Mouse (Mus musculus): Measurements from ENCODE around the gene Polr1a. TPM values are rescaled to one million over a fixed set of nuclear protein-coding genes. Genes with fewer than 3 reads are reported as not detected.

Gene Polr1a
- 41.6 TPM in 2 replicates for polyA plus RNA-seq (2016; fragmentation: Nextera tagmentation; extraction: Ambion mirVana)

DNA sequence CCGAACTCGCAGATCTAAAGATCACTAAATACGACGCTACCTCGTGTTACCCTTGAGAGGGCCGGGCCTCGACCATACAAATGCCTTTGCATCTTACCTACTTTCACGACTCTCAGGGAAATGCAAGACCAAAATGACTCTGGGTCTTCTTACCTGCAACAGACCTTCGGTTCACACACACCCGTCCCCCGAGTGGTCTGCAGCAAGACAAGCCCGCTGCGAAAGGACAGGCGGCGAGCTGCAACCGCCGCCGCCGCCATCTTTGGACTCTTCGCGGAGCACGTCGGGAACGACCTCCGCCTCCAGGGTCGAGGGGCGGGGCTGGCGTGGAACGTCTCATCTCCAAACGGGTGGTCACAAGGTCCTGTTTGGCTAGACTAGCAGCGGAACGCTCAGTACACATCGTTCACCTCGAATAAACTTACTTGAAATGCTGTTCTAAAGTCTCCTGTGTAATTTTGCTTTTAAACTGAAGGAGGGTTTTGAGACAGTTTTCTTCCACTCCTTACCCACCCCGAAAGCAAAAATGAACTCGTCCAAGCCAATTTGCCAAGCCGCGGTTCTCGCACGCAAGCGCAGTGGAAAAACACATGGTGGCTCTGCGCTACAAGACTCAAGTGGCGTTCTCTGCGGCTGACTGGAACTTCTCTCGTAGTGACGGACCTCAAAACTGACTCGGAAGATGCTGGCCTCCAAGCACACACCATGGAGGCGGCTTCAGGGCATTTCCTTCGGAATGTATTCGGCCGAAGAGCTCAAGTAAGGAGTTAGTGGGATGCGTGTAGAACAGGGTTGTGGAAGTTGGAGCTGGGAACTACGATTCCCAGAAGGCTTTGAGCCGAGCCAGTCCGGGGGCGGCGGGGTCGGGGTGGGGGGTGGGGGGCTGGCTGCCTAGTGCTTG lies at the start of gene Polr1a, which contains the start of gene Ptcd3:
Gene Polr1a, plus strand, starts transcription at position 573 of the 901 bp plus-strand sequence.
Gene Ptcd3, minus strand, starts transcription at position 270 of the 901 bp plus-strand sequence.
- peak; percentile 85 for ATAC-seq (ENCODE audit: insufficient number of reproducible peaks, insufficient read depth, low FRiP score, low TSS enrichment, low read depth)
- H3K4me3 ChIP-seq (replicated peaks), result peak within 1 kb of the TSS; percentile 70
- peaks cover 9% of the 10 kb centered on the region for H3K4me1 ChIP-seq (replicated peaks)
- peak within 1 kb of the TSS; percentile 76 for H3K27ac ChIP-seq
- WGBS, result under 1% methylated on average over 58 of the region's 58 CpGs
- no peaks in the 10 kb centered on the region for H3K27me3 ChIP-seq
- peak within 1 kb of the TSS; percentile 66 for H3K9ac ChIP-seq (replicated peaks)
- H3K9me3 ChIP-seq, result no peaks in the 10 kb centered on the region
- H3K36me3 ChIP-seq, result peaks cover 36% of the 10 kb centered on the region
- peak within 1 kb of the TSS; percentile 88 for H3K4me2 ChIP-seq

DNA sequence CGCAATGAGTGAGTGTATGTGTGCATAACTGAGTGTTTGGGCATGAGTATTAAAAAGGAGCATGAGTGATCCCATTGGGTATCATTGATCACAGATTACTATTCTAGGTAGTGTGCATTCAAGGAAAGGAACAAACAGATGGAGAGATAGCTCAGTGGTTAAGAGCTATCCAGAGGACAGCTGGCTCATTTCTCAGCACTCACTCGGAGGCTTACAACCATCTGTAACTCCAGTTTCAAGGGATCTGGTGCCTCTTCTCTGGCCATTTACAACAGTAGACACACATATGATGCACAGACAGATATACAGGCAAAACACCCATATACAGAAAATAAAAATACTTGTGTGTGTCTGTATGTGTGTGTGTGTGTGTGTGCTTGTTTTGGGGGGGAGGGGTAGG lies 41.1 kb upstream of the Polr1a start:
- no peak overlapping the region for H3K4me2 ChIP-seq
- H3K4me1 ChIP-seq (replicated peaks), result no peaks in the 10 kb centered on the region
- no peaks in the 10 kb centered on the region for H3K27me3 ChIP-seq
- H3K9me3 ChIP-seq, result no peaks in the 10 kb centered on the region
- no peak overlapping the region for H3K9ac ChIP-seq (replicated peaks)
- no peak overlapping the region for H3K4me3 ChIP-seq (replicated peaks)
- no peak for ATAC-seq (ENCODE audit: insufficient number of reproducible peaks, insufficient read depth, low FRiP score, low TSS enrichment, low read depth)
- peaks cover 83% of the 10 kb centered on the region for H3K36me3 ChIP-seq
- 96% methylated on average over 2 of the region's 2 CpGs for WGBS
- H3K27ac ChIP-seq, result no peak overlapping the region

GRCm38 (mm10) chr6:71868809-71869208 lies 40.0 kb upstream of the Polr1a start:
- Histone ChIP-seq H3K36me3 (peaks cover 83% of the 10 kb centered on the region), H3K4me3 (replicated peaks) (no peak overlapping the region), H3K4me1 (replicated peaks) (no peaks in the 10 kb centered on the region), H3K9me3 (no peaks in the 10 kb centered on the region), H3K9ac (replicated peaks) (no peak overlapping the region), H3K27ac (no peak overlapping the region), H3K4me2 (no peak overlapping the region), H3K27me3 (no peaks in the 10 kb centered on the region)
- WGBS, result 95% methylated on average over 1 of the region's 1 CpGs
- ATAC-seq (ENCODE audit: insufficient number of reproducible peaks, insufficient read depth, low FRiP score, low TSS enrichment, low read depth), result no peak

GRCm38 (mm10) chr6:71871396-71871795 lies 37.5 kb upstream of the Polr1a start:
- Histone ChIP-seq H3K9ac (replicated peaks) (no peak overlapping the region), H3K36me3 (peaks cover 89% of the 10 kb centered on the region)
- 95% methylated on average over 9 of the region's 9 CpGs for WGBS

DNA sequence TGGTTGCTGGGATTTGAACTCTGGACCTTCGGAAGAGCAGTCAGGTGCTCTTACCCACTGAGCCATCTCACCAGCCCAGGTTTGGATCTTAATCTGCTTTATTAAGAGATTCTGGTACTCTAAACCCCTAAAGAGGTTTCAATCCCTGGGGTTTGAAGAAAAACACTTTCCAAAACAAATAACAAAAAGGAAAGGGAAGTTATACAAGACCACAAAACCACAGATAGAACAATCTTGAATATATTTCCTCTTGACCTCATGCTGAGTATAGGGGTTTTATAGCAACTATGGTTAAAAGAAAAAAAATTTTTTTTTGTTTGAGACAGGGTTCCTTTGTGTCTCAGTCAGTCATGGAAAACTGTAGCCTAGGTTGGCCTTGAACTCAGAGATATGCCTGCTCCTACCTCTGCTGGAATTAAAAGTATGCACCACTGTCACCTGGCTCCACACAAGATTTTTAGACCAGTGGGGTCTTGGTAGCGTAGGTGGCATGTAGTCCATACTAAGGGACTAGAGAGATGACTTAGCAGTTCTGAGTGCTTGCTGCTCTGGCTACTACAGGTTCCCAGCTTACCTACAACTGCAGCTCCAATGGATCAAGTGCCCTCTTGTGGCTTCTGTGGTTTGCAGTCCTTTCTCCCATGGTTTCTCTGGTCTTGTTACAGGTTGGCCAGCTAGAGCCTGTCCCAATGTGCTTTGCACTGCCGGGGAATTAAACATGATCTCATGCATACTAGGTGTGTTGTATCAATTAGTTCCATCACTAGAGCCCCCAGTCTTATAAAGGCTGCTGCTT lies 30.7 kb upstream of the Polr1a start:
- H3K4me3 ChIP-seq (replicated peaks), result no peak overlapping the region
- H3K9me3 ChIP-seq, result no peaks in the 10 kb centered on the region
- H3K9ac ChIP-seq (replicated peaks), result no peak overlapping the region
- ATAC-seq (ENCODE audit: insufficient number of reproducible peaks, insufficient read depth, low FRiP score, low TSS enrichment, low read depth), result no peak
- H3K27me3 ChIP-seq, result no peaks in the 10 kb centered on the region
- peaks cover 92% of the 10 kb centered on the region for H3K36me3 ChIP-seq
- 93% methylated on average over 3 of the region's 3 CpGs for WGBS
- H3K4me1 ChIP-seq (replicated peaks), result no peaks in the 10 kb centered on the region
- no peak overlapping the region for H3K27ac ChIP-seq
- no peak overlapping the region for H3K4me2 ChIP-seq

More at GRCm38 (mm10) chr6:71871396-71871795, 37.5 kb upstream of the Polr1a start:
- Histone ChIP-seq H3K4me2 (no peak overlapping the region), H3K27me3 (no peaks in the 10 kb centered on the region), H3K27ac (no peak overlapping the region), H3K4me3 (replicated peaks) (no peak overlapping the region), H3K9me3 (no peaks in the 10 kb centered on the region), H3K4me1 (replicated peaks) (no peaks in the 10 kb centered on the region)
- ATAC-seq (ENCODE audit: insufficient number of reproducible peaks, insufficient read depth, low FRiP score, low TSS enrichment, low read depth), result no peak

DNA sequence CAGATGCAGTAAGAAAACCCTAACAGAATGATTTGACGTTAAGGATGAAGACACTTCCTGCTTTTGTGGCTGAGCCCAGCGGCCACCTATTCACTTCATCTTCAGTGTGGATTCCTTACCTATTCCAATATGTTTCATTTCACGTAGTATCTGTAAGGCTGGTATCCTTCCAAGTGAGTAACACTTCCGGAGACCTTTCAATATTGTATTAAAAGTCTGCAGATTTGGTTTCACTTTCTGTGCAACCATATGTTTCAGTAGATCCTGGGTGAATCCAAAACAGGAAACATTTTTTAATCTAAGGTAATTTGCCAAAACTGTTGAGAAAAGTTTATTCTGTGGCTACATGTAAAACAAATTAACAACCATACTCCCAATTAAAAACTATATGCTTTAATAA lies 15.6 kb upstream of the Polr1a start:
- Histone ChIP-seq H3K9ac (replicated peaks) (no peak overlapping the region), H3K9me3 (no peaks in the 10 kb centered on the region), H3K4me1 (replicated peaks) (no peaks in the 10 kb centered on the region), H3K27ac (no peak overlapping the region), H3K4me3 (replicated peaks) (no peak overlapping the region), H3K36me3 (peaks cover 97% of the 10 kb centered on the region), H3K4me2 (no peak overlapping the region), H3K27me3 (no peaks in the 10 kb centered on the region)
- WGBS, result 95% methylated on average over 4 of the region's 4 CpGs
- no peak for ATAC-seq (ENCODE audit: insufficient number of reproducible peaks, insufficient read depth, low FRiP score, low TSS enrichment, low read depth)

- Histone ChIP-seq H3K27me3 (no peaks in the 10 kb centered on the region), H3K36me3 (peaks cover 38% of the 10 kb centered on the region), H3K4me2 (peak overlapping the region; percentile 88), H3K9ac (replicated peaks) (peak overlapping the region; percentile 66), H3K4me1 (replicated peaks) (peaks cover 9% of the 10 kb centered on the region), H3K4me3 (replicated peaks) (peak overlapping the region; percentile 70), H3K27ac (no peak overlapping the region), H3K9me3 (no peaks in the 10 kb centered on the region)
- WGBS, result 4% methylated on average over 4 of the region's 4 CpGs
- ATAC-seq (ENCODE audit: insufficient number of reproducible peaks, insufficient read depth, low FRiP score, low TSS enrichment, low read depth), result no peak
These were observed 1.1 kb upstream of the Polr1a start for GRCm38 (mm10) chr6:71907702-71908235.

- WGBS, result 20% methylated on average over 10 of the region's 10 CpGs
- peaks cover 9% of the 10 kb centered on the region for H3K4me1 ChIP-seq (replicated peaks)
- no peaks in the 10 kb centered on the region for H3K27me3 ChIP-seq
- ATAC-seq (ENCODE audit: insufficient number of reproducible peaks, insufficient read depth, low FRiP score, low TSS enrichment, low read depth), result no peak
- H3K27ac ChIP-seq, result no peak overlapping the region
- peak overlapping the region; percentile 88 for H3K4me2 ChIP-seq
- H3K9me3 ChIP-seq, result no peaks in the 10 kb centered on the region
- H3K36me3 ChIP-seq, result peaks cover 36% of the 10 kb centered on the region
- peak overlapping the region; percentile 70 for H3K4me3 ChIP-seq (replicated peaks)
- H3K9ac ChIP-seq (replicated peaks), result peak overlapping the region; percentile 66
These were observed 531 bp downstream of the Polr1a start for GRCm38 (mm10) chr6:71909384-71909783.

- H3K4me1 ChIP-seq (replicated peaks), result peaks cover 9% of the 10 kb centered on the region
- 74% methylated on average over 6 of the region's 6 CpGs for WGBS
- peak overlapping the region; percentile 70 for H3K4me3 ChIP-seq (replicated peaks)
- no peak overlapping the region for H3K27ac ChIP-seq
- H3K27me3 ChIP-seq, result no peaks in the 10 kb centered on the region
- no peaks in the 10 kb centered on the region for H3K9me3 ChIP-seq
- peak overlapping the region; percentile 88 for H3K4me2 ChIP-seq
- no peak overlapping the region for H3K9ac ChIP-seq (replicated peaks)
- peaks cover 35% of the 10 kb centered on the region for H3K36me3 ChIP-seq
- ATAC-seq (ENCODE audit: insufficient number of reproducible peaks, insufficient read depth, low FRiP score, low TSS enrichment, low read depth), result no peak
These were observed 987 bp downstream of the Polr1a start for GRCm38 (mm10) chr6:71909840-71910239.

GRCm38 (mm10) chr6:71911686-71912450 lies 3.0 kb downstream of the Polr1a start:
- Histone ChIP-seq H3K4me2 (no peak overlapping the region), H3K36me3 (peaks cover 36% of the 10 kb centered on the region), H3K9me3 (no peaks in the 10 kb centered on the region), H3K4me1 (replicated peaks) (peaks cover 9% of the 10 kb centered on the region), H3K27ac (no peak overlapping the region), H3K27me3 (no peaks in the 10 kb centered on the region), H3K9ac (replicated peaks) (no peak overlapping the region), H3K4me3 (replicated peaks) (no peak overlapping the region)
- WGBS, result 85% methylated on average over 5 of the region's 5 CpGs
- ATAC-seq (ENCODE audit: insufficient number of reproducible peaks, insufficient read depth, low FRiP score, low TSS enrichment, low read depth), result no peak

Measured in limb, embryonic 12.5 days (tissue).